Mouse (Mus musculus): ENCODE measurements around the gene Rab11fip3.

GRCm38 (mm10) chr17:26005731-26006450 is 63.5 kb downstream of the Rab11fip3 start:
- TF ChIP-seq POLR2A (IDR thresholded peaks at IDR 0.05; ENCODE audit: control insufficient read depth, extremely low read depth, insufficient read depth, low read length, poor library complexity) (no peak), CTCF (IDR thresholded peaks at IDR 0.05; ENCODE audit: borderline replicate concordance, control insufficient read depth, extremely low read depth, insufficient read depth, low read length, poor library complexity) (no peak)
